Mouse (Mus musculus) kidney, adult 2 months (tissue): ENCODE data around the gene Aip.

Source experiments
- CTCF ChIP-seq: fragments of 200-500 bp; conservative IDR thresholded peaks from 2 replicates; pipeline ENCODE4 v1.5.1; 2011; ENCODE audit warnings: low read depth, mild to moderate bottlenecking, control low read depth, low read length, moderate library complexity, mixed read lengths; ENCODE audit not compliant: insufficient read depth, insufficient read length
- POLR2A ChIP-seq: fragments of 200-500 bp; IDR thresholded peaks from one replicate; pipeline ENCODE4 v1.6.1; 2011; ENCODE audit warnings: low read depth, low read length, control low read depth

GRCm38 (mm10) chr19:4098426-4098825 is 27.2 kb downstream of the Aip start:
- no peak for TF ChIP-seq CTCF
- TF ChIP-seq POLR2A: no peak
